Mouse (Mus musculus): Measurements from ENCODE around the gene Xlr5c.
"Not testable (repeated sequence)": the region's sequence is repeated elsewhere in the genome, so short reads cannot be mapped to it uniquely, and the experiment has no call there.

Xlr5c gene

DNA sequence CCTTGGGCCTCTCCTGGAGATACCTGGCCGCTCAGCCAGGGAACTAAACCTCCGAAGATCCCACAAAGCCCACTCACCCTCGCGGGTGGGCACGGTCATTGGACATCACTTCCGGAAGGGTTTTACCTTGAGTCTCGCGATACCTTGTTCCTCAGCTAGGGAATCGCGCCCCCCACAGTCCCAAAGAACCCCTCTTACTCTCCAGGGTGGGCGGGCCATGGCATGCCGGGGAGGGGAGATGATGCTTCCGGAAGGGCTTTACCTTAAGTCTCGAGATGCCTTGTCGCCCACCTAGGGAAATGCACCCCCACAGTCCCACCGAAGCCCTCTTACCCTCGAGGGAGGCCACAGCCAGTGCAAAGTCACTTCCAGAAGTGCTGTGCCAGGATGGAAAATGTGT, at the start of gene Xlr5c, which contains the start of gene Xlr5a:
Gene Xlr5c, minus strand, starts transcription at position 101 of the 400 bp plus-strand sequence.
Gene Xlr5a, minus strand, starts transcription at position 101 of the 400 bp plus-strand sequence.
- not testable (repeated sequence) for DNase-seq (ENCODE audit: low spot score)

DNA sequence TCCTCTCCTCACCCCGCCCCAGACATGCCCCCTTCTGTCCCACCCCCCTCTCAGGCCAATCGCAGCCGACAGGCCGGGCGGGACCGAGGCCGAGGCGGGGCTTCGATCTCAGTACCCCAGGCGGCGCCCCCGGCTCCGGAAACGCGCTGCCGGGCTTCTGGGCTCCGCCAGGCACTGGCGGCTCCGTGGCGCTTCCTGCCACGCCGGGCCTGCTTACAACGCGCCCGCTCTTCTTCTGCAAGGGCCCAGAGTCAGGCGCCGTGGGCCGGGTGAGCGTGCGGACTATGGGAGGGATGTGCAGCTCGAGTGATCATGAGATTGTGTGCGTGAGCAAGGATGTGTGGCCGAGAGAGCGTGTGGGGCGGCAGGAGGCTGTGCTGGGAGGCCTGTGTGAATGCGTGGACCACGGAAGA, 49.7 kb upstream of the Xlr5c start, which contains the start of gene Zfp275:
Gene Zfp275, plus strand, starts transcription at position 139 of the 413 bp plus-strand sequence.
- peak; percentile 55 for DNase-seq (ENCODE audit: low spot score)

DNA sequence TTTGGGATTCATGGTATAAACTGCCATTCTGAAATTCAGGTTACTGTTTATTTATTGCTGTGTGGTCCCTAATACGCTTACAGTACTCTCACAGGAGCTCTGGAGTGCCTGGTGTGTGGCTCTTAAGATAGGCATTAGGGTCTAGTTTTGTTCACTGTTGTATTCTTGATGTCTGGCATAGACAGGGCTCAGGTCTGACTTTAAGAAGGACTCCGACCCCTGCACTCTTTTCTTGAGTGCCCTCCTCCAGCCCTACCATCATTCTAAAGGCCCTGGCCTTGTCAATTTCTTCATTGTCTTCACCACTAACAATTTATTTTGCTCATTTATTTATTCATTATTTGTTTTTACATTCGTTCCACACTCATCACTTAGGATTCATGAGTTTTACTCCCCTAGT, 49.3 kb upstream of the Xlr5c start:
- DNase-seq (ENCODE audit: low spot score) = no peak

DNA sequence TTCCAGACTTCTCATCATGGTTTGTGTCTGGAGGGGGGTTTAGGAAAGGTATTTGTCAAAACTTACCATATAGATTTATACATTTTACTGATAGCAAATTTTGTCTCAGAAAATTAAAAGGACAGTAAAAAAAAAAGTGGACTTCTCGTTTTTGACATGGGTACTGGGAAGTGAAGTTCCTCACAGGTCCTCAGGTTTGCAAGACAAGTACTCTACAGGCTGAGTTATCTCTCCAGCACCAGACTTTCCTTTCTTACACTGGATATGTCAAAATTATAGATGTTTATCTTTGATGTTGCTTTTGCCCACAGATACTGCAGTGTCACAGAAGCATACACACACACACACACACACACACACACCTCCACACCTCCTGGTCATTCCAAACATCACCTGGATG, 48.7 kb upstream of the Xlr5c start:
- DNase-seq (ENCODE audit: low spot score) = no peak

DNA sequence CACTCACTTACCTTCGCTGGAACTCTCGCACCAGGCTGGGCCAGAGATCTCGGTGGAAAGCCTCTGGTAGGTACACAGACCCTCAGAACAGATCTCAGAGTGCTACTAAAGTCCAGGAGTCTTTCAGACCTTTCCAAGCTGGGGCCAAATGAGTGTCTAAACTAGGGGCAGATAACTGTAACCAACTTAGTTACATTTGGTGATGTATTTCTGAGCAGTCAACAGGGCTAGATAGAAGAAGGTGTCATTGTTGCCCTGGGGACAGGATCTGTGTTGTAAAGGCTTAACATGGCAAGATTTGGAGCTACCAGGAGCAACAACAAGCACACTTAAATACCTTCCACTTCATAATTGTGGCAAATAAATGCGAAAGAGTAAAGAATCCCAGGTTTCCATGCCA, 44.0 kb upstream of the Xlr5c start, which contains the start of gene Gm45015:
Gene Gm45015, minus strand, starts transcription at position 101 of the 400 bp plus-strand sequence.
- DNase-seq (ENCODE audit: low spot score) = no peak

DNA sequence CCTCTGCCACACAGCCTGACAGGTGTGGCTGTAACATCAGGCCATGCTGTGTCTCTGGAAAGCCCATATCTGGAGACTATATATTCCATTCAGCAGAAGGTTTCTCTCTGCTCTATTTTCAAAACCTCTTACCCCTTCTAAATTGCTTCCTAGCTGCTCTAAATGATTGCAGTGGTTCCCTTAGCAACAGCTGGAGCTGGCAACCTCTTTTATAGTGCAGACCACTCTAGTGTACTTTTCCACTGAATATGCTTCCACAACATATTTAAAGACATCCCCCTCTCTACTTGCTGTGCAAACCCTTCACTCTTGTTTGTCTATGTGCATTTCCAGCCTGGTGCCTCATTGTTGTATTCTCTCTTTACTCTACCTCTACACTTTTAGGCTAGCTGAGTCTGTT, 40.8 kb upstream of the Xlr5c start:
- DNase-seq (ENCODE audit: low spot score) = no peak

DNA sequence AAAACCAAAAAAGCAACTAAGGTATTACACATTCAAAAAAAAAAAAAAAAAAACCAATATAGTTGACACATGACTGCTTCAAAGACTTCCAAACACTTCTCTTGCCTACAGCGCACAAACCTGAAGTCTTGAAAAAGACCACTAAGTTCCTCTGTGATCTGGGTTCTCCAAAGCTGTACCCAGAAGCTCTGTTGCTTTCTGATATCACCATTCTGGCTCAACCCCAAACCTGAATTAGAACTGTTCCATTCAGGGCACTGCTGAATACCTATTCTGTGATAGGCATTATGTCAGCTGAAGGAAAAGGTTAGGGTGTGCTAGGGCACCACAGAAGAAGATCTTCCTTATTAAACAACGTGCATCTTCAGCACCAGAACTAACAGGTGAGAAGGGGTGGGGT, 34.4 kb upstream of the Xlr5c start:
- DNase-seq (ENCODE audit: low spot score) = no peak

DNA sequence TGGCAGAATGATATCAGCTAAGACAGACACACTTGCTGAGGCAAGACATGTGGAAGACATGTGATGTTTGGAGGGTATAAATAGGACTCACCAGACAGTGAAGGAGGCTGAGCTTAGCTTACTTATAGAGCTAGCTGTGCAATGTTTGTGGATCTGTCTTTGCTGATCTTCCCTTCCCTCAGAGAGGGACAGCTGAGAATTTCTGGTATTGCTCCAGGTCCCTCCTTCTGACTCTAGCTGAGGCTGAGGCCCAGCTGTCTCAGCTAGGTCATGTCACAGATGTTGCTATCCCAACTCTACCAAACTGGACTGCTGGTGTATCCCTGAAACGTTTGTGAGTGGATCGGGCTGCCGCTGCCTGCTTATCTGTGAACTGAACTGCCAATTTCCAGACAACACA, 28.3 kb upstream of the Xlr5c start:
- no peak for DNase-seq (ENCODE audit: low spot score)

DNA sequence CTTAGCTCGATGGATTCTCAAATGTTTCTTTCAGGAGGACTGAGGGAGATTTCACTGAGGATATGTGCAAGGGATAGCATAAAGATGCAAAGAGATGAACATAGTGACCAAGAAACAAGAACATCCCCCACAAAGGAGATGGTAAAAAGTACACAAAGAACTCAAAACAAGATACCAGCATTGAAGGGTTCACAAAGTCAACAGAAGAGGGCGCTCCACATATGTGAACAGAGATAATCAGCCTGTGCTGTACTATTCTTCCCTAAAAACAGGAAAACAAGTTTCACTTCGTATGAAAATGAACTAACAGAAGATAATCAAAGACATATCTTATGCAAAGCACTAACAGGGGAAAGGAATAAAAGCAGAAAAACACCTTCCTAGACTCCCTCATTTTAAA, 19.7 kb upstream of the Xlr5c start:
- DNase-seq (ENCODE audit: low spot score) = peak; percentile 43

DNA sequence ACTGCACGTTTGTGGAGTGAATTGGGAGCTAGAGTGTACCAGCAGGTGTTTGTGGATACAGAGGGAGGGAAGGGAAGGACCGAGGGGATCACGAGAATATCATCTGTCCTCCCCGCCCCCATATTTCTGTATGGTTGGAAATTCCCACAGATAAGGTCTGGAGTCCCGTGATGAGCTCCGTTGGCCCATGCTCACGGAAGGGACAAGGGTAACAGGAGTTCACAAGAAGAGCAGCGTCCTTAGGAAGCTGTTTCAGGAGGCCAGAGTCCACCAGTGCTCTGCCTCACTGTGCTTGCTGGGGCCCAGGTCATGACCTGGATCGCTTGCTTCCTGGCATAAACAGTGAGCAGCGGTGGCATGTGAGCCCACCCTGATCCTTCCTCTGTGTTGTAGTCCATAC, 3.0 kb upstream of the Xlr5c start:
- not testable (repeated sequence) for DNase-seq (ENCODE audit: low spot score)

DNA sequence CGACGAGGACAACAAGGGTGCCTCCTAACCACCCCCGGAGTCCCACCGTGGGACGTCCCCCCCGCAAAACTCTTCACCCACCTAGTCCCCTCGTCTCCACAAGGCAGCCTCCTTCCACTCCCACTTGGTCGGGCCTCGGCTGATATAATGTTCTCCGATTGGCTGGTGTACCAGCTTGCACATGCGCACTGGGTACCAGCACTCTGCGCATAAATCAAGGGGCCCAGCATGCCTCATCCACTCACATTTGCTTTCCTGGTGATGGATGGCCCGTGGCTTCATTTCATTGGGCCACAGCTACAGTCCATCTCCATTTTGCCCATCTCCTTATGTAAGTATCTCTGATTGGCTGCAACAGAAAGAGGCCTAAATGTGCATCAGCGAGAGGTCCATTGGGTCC, 27.5 kb downstream of the Xlr5c start, which contains the start of gene Xlr3c:
Gene Xlr3c, minus strand, starts transcription at position 121 of the 400 bp plus-strand sequence.
- DNase-seq (ENCODE audit: low spot score) = not testable (repeated sequence)

DNA sequence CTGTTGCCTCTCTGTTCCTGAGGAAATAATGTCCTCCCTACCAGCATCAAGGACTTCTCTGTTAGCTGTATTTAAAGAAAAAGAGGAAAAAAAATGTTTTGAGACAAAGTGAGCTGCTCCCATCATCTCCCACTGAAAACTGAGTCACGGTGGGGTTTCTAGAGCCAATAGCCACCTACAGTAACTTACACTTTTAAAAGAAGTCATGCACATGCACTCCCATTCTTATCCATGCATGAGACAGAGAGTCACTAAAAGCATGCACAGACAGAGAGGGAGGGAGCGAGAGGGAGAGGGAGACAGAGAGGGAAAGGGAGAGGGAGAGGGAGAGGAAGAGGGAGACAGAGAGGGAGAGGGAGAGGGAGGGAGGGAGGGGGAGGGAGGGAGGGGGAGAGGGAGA, 30.3 kb downstream of the Xlr5c start:
- not testable (repeated sequence) for DNase-seq (ENCODE audit: low spot score)

DNA sequence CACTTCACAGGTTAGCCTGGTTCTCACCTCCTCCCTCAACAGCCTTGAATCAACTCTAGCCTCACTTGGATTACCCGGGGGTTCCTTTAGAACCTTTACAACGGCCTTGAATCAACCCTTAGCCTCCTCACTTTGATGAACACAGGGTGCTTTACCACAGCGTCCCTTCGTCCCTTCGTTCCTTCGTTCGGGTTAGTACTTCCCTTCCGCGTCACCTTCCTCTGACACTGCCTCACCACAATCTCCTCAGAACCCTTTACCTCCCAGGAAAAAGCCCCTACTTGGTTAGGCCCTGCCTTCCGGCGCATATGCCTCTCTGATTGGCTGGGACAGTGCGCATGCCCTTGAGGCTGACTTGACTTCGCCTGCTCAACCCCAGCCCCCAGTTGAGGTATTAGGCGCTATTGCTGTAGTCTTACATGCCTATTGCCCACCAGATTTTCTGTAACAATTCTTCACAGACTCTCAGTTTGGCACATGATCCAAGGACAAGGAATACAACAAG, 49.9 kb downstream of the Xlr5c start, which contains the start of gene Xlr4c:
Gene Xlr4c, minus strand, starts transcription at position 310 of the 505 bp plus-strand sequence.
- DNase-seq (ENCODE audit: low spot score) = not testable (repeated sequence)
